Mouse (Mus musculus) intestine, postnatal 0 days (tissue): Measurements from ENCODE around the gene Recql5. TPM values are rescaled to one million over a fixed set of nuclear protein-coding genes. Genes with fewer than 3 reads are reported as not detected.

Experiments
- ATAC-seq: fragments of 200-750 bp; cut with Nextera tagmentation; 2 replicates; pipeline ENCODE4 v1.8.0; 2017; ENCODE audit warnings: mild to moderate bottlenecking, moderate TSS enrichment, moderate library complexity
- H3K27ac ChIP-seq: fragments of 300-500 bp; sonication (generic); 2 replicates; pipeline ENCODE4 v1.5.1; 2014; ENCODE audit warnings: mild to moderate bottlenecking, low read depth, low read length, moderate library complexity
- H3K27me3 ChIP-seq: fragments of 300-500 bp; sonication (generic); replicated peaks from 2 replicates; pipeline ENCODE4 v1.6.1; 2014; ENCODE audit warnings: low read length, mixed read lengths; ENCODE audit not compliant: control insufficient read depth, insufficient read depth
- H3K36me3 ChIP-seq: fragments of 300-500 bp; sonication (generic); 2 replicates; pipeline ENCODE4 v1.6.1; 2014; ENCODE audit warnings: mild to moderate bottlenecking, moderate library complexity; ENCODE audit not compliant: control insufficient read depth, insufficient read depth
- H3K4me1 ChIP-seq: fragments of 300-500 bp; sonication (generic); replicated peaks from 2 replicates; pipeline ENCODE4 v1.6.1; 2014; ENCODE audit warnings: antibody characterized with exemption, low read length, mixed read lengths; ENCODE audit not compliant: control insufficient read depth, insufficient read depth
- H3K4me2 ChIP-seq: fragments of 300-500 bp; sonication (generic); replicated peaks from 2 replicates; pipeline ENCODE4 v1.6.1; 2014; ENCODE audit warnings: low read depth, mild to moderate bottlenecking, moderate library complexity
- H3K4me3 ChIP-seq: fragments of 300-500 bp; sonication (generic); 2 replicates; pipeline ENCODE4 v1.5.1; 2014; ENCODE audit warnings: low read depth, low read length
- H3K9ac ChIP-seq: fragments of 300-500 bp; sonication (generic); 2 replicates; pipeline ENCODE4 v1.6.1; 2014; ENCODE audit warnings: mild to moderate bottlenecking, low read depth, low read length
- H3K9me3 ChIP-seq: fragments of 300-500 bp; sonication (generic); 2 replicates; pipeline ENCODE4 v1.6.1; 2016; ENCODE audit warnings: mixed run types; ENCODE audit not compliant: control insufficient read depth
- CTCF ChIP-seq: sonication (generic); IDR thresholded peaks from 2 replicates; pipeline ENCODE4 v1.5.1; 2016; ENCODE audit warnings: low read depth, mild to moderate bottlenecking, control low read depth, antibody characterized with exemption, moderate library complexity
- WGBS: fragments of 180-500 bp; shearing (Covaris S2); extraction: QIAGEN DNeasy Blood & Tissue Kit; methylation state at CpG from one replicate; pipeline ENCODE4 v1.1.7; 2014; 5-methylcytosine and 5-hydroxymethylcytosine counted together
- polyA plus RNA-seq: library from polyadenylated mRNA; unstranded; fragments of >200 nt; fragmentation: Nextera tagmentation; extraction: Ambion mirVana; gene quantifications from 2 replicates; pipeline ENCODE4 v1.2.1, GENCODE M21; 2015

The Recql5 gene
- polyA plus RNA-seq, 1 experiment from 2014 or later = 6.8 TPM

- Histone ChIP-seq H3K27me3 (no peaks in the 10 kb centered on the region), H3K4me1 (0 out of 2 replicates have a peak, but pooled peaks cover 12% of the 10 kb centered on the region), H3K4me2 (no peak overlapping the region), H3K9ac (peak overlapping the region; percentile 23; the same call in 1 of the 2 replicates), H3K27ac (peak overlapping the region; percentile 71), H3K36me3 (0 out of 2 replicates have a peak, but pooled peaks cover 9% of the 10 kb centered on the region), H3K4me3 (no peak overlapping the region), H3K9me3 (no peaks in the 10 kb centered on the region)
- WGBS = 36% methylated on average over 15 of the region's 15 CpGs
- ATAC-seq = no peak
- TF ChIP-seq CTCF = no peak
Observed at GRCm38 (mm10) chr11:115970006-115970673, 36.9 kb upstream of the Recql5 start.

DNA sequence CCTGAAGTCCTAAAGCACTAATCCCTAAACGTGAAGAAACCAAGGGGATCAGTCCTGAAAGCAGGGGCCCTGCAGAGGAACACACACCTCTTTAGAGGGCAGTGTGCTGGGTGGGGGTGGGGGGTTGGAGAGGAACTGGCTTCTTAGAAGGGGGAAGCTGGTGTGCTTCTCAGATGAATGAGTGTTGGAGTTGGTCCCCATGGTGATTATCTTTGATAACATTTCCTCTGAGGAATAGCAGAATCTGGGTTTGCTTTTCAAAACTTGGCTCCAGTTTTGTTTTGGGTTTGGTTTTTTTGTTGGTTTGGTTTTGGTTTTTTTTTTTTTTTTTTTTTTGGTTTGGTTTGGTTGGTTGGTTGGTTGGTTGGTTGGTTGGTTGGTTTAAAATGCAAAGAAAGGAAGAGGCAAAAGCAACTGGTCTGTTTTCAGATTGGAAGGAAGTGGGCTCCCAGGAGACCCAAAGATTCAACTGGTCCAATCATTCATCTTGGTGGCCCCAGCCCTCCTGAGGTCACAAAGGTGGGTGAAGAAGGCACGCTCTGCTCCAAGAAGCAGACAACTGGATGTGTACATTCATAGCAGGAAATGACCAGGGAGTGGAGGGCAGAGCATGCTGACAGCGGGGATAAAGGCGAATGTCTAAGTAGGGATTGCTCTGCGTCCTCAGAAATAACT, 35.6 kb upstream of the Recql5 start:
- TF ChIP-seq CTCF = no peak
- Histone ChIP-seq H3K4me1 (0 out of 2 replicates have a peak, but pooled peaks cover 8% of the 10 kb centered on the region), H3K27me3 (no peaks in the 10 kb centered on the region), H3K4me3 (no peak overlapping the region), H3K27ac (no peak overlapping the region), H3K9me3 (no peaks in the 10 kb centered on the region), H3K36me3 (peaks cover 20% of the 10 kb centered on the region; the same call in 1 of the 2 replicates), H3K9ac (no peak overlapping the region), H3K4me2 (no peak overlapping the region)
- no peak for ATAC-seq
- 46% methylated on average over 5 of the region's 5 CpGs for WGBS

- 60% methylated on average over 10 of the region's 10 CpGs for WGBS
- TF ChIP-seq CTCF = no peak
- Histone ChIP-seq H3K9ac (no peak overlapping the region), H3K9me3 (no peaks in the 10 kb centered on the region), H3K4me1 (0 out of 2 replicates have a peak, but pooled peaks cover 3% of the 10 kb centered on the region), H3K27me3 (no peaks in the 10 kb centered on the region), H3K4me3 (no peak overlapping the region), H3K36me3 (peaks cover 58% of the 10 kb centered on the region), H3K4me2 (no peak overlapping the region), H3K27ac (no peak overlapping the region; the same call in 1 of the 2 replicates)
- no peak for ATAC-seq
Observed at GRCm38 (mm10) chr11:115964977-115965604, 31.8 kb upstream of the Recql5 start.

GRCm38 (mm10) chr11:115962651-115963412, 29.6 kb upstream of the Recql5 start:
- H3K9ac ChIP-seq = no peak overlapping the region
- no peak for ATAC-seq
- WGBS = 92% methylated on average over 9 of the region's 9 CpGs
- no peaks in the 10 kb centered on the region for H3K9me3 ChIP-seq
- H3K27me3 ChIP-seq = no peaks in the 10 kb centered on the region
- no peaks in the 10 kb centered on the region for H3K4me1 ChIP-seq
- no peak overlapping the region for H3K4me3 ChIP-seq
- no peak overlapping the region for H3K27ac ChIP-seq
- H3K36me3 ChIP-seq = peaks cover 69% of the 10 kb centered on the region
- no peak overlapping the region for H3K4me2 ChIP-seq
- TF ChIP-seq CTCF = no peak

GRCm38 (mm10) chr11:115959018-115959417, 25.7 kb upstream of the Recql5 start:
- no peak overlapping the region for H3K27ac ChIP-seq
- no peak overlapping the region for H3K9ac ChIP-seq
- peaks cover 8% of the 10 kb centered on the region; the same call in 1 of the 2 replicates for H3K4me1 ChIP-seq
- no peaks in the 10 kb centered on the region for H3K27me3 ChIP-seq
- no peak for ATAC-seq
- WGBS = 95% methylated on average over 9 of the region's 9 CpGs
- TF ChIP-seq CTCF = no peak
- peaks cover 60% of the 10 kb centered on the region for H3K36me3 ChIP-seq
- H3K9me3 ChIP-seq = no peaks in the 10 kb centered on the region
- H3K4me2 ChIP-seq = no peak overlapping the region
- no peak overlapping the region for H3K4me3 ChIP-seq
